Mouse (Mus musculus) hindbrain, embryonic 15.5 days (tissue): ENCODE measurements around the gene Lilra5. TPM values are rescaled to one million over a fixed set of nuclear protein-coding genes. Genes with fewer than 3 reads are reported as not detected.
"Not testable (repeated sequence)": the region's sequence is repeated elsewhere in the genome, so short reads cannot be mapped to it uniquely, and the experiment has no call there.

Experiments
- ATAC-seq: fragments of 200-750 bp; cut with Nextera tagmentation; 2 replicates; pipeline ENCODE4 v1.8.0; 2017; ENCODE audit warnings: low read depth, moderate number of reproducible peaks, moderate TSS enrichment; ENCODE audit not compliant: low FRiP score
- H3K27ac ChIP-seq: fragments of 300-500 bp; sonication (generic); replicated peaks from 2 replicates; pipeline ENCODE4 v1.5.1; 2015; ENCODE audit warnings: mild to moderate bottlenecking, inconsistent platforms
- H3K27me3 ChIP-seq: fragments of 300-500 bp; sonication (generic); 2 replicates; pipeline ENCODE4 v1.6.1; 2015; ENCODE audit warnings: control low read depth, inconsistent platforms
- H3K36me3 ChIP-seq: fragments of 300-500 bp; sonication (generic); 2 replicates; pipeline ENCODE4 v1.6.1; 2015; ENCODE audit warnings: control low read depth, inconsistent platforms
- H3K4me1 ChIP-seq: fragments of 300-500 bp; sonication (generic); replicated peaks from 2 replicates; pipeline ENCODE4 v1.6.1; 2015; ENCODE audit warnings: control low read depth, inconsistent platforms
- H3K4me2 ChIP-seq: fragments of 300-500 bp; sonication (generic); 2 replicates; pipeline ENCODE4 v1.6.1; 2015; ENCODE audit warnings: moderate library complexity, mild to moderate bottlenecking, inconsistent platforms
- H3K4me3 ChIP-seq: fragments of 300-500 bp; sonication (generic); 2 replicates; pipeline ENCODE4 v1.5.1; 2015; ENCODE audit warnings: mild to moderate bottlenecking, inconsistent platforms
- H3K9ac ChIP-seq: fragments of 300-500 bp; sonication (generic); 2 replicates; pipeline ENCODE4 v1.6.1; 2015; ENCODE audit warnings: inconsistent platforms
- H3K9me3 ChIP-seq: fragments of 300-500 bp; sonication (generic); 2 replicates; pipeline ENCODE4 v1.6.1; 2016; ENCODE audit warnings: control low read depth, inconsistent platforms
- WGBS: fragments of 180-500 bp; shearing (Covaris S2); methylation state at CpG from one replicate; pipeline ENCODE4 v1.1.7; 2015; 5-methylcytosine and 5-hydroxymethylcytosine counted together
- polyA plus RNA-seq: library from polyadenylated mRNA; unstranded; fragments of >200 nt; fragmentation: Nextera tagmentation; extraction: Ambion mirVana; gene quantifications from 2 replicates; pipeline ENCODE4 v1.2.1, GENCODE M21; 2015

Lilra5 gene
- polyA plus RNA-seq, 1 experiment from 2014 or later = not detected

DNA sequence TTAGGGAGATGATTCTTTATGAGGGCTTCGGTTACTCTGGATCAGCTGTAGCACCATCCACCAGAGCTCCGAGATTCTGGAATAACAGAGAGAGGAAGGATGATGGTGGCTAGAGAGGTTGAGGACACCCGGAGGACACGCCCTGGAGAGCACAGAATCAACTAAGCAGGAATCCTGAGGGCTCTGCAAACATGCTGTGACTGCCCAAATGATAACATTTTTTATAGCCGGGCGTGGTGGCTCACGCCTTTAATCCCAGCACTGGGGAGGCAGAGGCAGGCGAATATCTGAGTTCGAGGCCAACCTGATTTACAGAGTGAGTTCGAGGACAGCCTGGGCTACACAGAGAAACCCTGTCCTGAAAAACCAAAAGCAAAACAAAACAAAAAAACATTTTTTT is 37.9 kb downstream of the Lilra5 start:
- not testable (repeated sequence) for H3K4me1 ChIP-seq, H3K9ac ChIP-seq, ATAC-seq, H3K4me2 ChIP-seq, H3K4me3 ChIP-seq, H3K27me3 ChIP-seq, H3K27ac ChIP-seq, H3K36me3 ChIP-seq, H3K9me3 ChIP-seq
- WGBS = 92% methylated on average over 10 of the region's 10 CpGs

GRCm38 (mm10) chr7:4292638-4293037 is 55.1 kb downstream of the Lilra5 start:
- H3K9me3 ChIP-seq = no peaks in the 10 kb centered on the region
- ATAC-seq = no peak
- 78% methylated on average over 5 of the region's 5 CpGs for WGBS
- H3K36me3 ChIP-seq = no peaks in the 10 kb centered on the region
- H3K27ac ChIP-seq = no peak overlapping the region
- H3K27me3 ChIP-seq = no peaks in the 10 kb centered on the region
- H3K4me3 ChIP-seq = no peak overlapping the region
- H3K9ac ChIP-seq = no peak overlapping the region
- H3K4me1 ChIP-seq = no peaks in the 10 kb centered on the region
- no peak overlapping the region for H3K4me2 ChIP-seq

Other genes starting within 250 kb of the Lilra5 start
- gene Lair1, start 174.6 kb upstream of the Lilra5 start, polyA plus RNA-seq = 3.0 and 3.3 TPM in 2 replicates
- gene Ttyh1, start 118.3 kb upstream of the Lilra5 start, polyA plus RNA-seq = 158 and 181 TPM in 2 replicates
- gene Leng8, start 100.7 kb upstream of the Lilra5 start, polyA plus RNA-seq = 83.6 and 97.5 TPM in 2 replicates
- gene Leng9, start 87.4 kb upstream of the Lilra5 start, polyA plus RNA-seq = 4.4 and 5.7 TPM in 2 replicates
- 7.4 and 8.8 TPM in 2 replicates for gene Cdc42ep5, start 72.9 kb upstream of the Lilra5 start, polyA plus RNA-seq
- not detected in 2 replicates for gene Ncr1, start 100.0 kb downstream of the Lilra5 start, polyA plus RNA-seq
- gene Gp6, start 160.0 kb downstream of the Lilra5 start, polyA plus RNA-seq = 0.10 TPM in 1 of 2 replicates, not detected in the other
- gene Rdh13, start 207.9 kb downstream of the Lilra5 start, polyA plus RNA-seq = 42.6 and 43.4 TPM in 2 replicates
- 13.9 and 15.4 TPM in 2 replicates for gene Eps8l1, start 222.9 kb downstream of the Lilra5 start, polyA plus RNA-seq